Mouse (Mus musculus) WW6 (cell line): ENCODE results near the gene Tmub2.
"Not testable (repeated sequence)": the region's sequence is repeated elsewhere in the genome, so short reads cannot be mapped to it uniquely, and the experiment has no call there.

Source experiments
- DNase-seq: peaks from one replicate; pipeline ENCODE4 v3.0.0-alpha.2; 2013; ENCODE audit warnings: low read depth, low spot score

Gene Tmub2

GRCm38 (mm10) chr11:102277754-102278153 lies 7.0 kb upstream of the Tmub2 start:
- no peak for DNase-seq

- no peak for DNase-seq
Measured at GRCm38 (mm10) chr11:102279595-102279994, 5.1 kb upstream of the Tmub2 start.

- not testable (repeated sequence) for DNase-seq
Measured at GRCm38 (mm10) chr11:102280267-102280666, 4.5 kb upstream of the Tmub2 start.

- DNase-seq = no peak
Measured at GRCm38 (mm10) chr11:102283922-102284321, 809 bp upstream of the Tmub2 start.

GRCm38 (mm10) chr11:102285095-102285834 lies 534 bp downstream of the Tmub2 start:
- no peak for DNase-seq

- DNase-seq = no peak
Measured at GRCm38 (mm10) chr11:102287485-102287884, 2.8 kb downstream of the Tmub2 start.

GRCm38 (mm10) chr11:102288027-102288804 lies 3.5 kb downstream of the Tmub2 start:
- DNase-seq = no peak

GRCm38 (mm10) chr11:102288913-102289312 lies 4.2 kb downstream of the Tmub2 start:
- DNase-seq = no peak

- no peak for DNase-seq
Measured at GRCm38 (mm10) chr11:102289511-102290100, 4.9 kb downstream of the Tmub2 start.

GRCm38 (mm10) chr11:102290141-102290540 lies 5.4 kb downstream of the Tmub2 start:
- no peak for DNase-seq

GRCm38 (mm10) chr11:102291051-102291535 lies 6.4 kb downstream of the Tmub2 start:
- no peak for DNase-seq

- no peak for DNase-seq
Measured at GRCm38 (mm10) chr11:102293971-102294370, 9.2 kb downstream of the Tmub2 start.

- DNase-seq = no peak
Measured at GRCm38 (mm10) chr11:102294416-102294815, 9.7 kb downstream of the Tmub2 start.

- DNase-seq = no peak
Measured at GRCm38 (mm10) chr11:102294887-102295597, 10.3 kb downstream of the Tmub2 start.

- no peak for DNase-seq
Measured at GRCm38 (mm10) chr11:102295598-102296471, 11.1 kb downstream of the Tmub2 start.

- peak; percentile 99 for DNase-seq
Measured at GRCm38 (mm10) chr11:102296491-102297472, 12.1 kb downstream of the Tmub2 start, which contains the start of gene Atxn7l3. Gene Atxn7l3 (minus strand): TSS chr11:102296631.

GRCm38 (mm10) chr11:102297577-102298556 lies 13.1 kb downstream of the Tmub2 start:
- no peak for DNase-seq

- peak; percentile 93 for DNase-seq
Measured at GRCm38 (mm10) chr11:102299839-102300238, 15.1 kb downstream of the Tmub2 start.
